Mouse (Mus musculus) stomach, postnatal 0 days (tissue): ENCODE measurements around the gene Scaf4.

Source experiments
- CTCF ChIP-seq: IDR thresholded peaks from 2 replicates; pipeline ENCODE4 v1.5.1; 2016; ENCODE audit warnings: antibody characterized with exemption, low read depth, mild to moderate bottlenecking, moderate library complexity
- EP300 ChIP-seq: optimal IDR thresholded peaks from 2 replicates; pipeline ENCODE3; 2016; ENCODE audit warnings: antibody characterized with exemption

DNA sequence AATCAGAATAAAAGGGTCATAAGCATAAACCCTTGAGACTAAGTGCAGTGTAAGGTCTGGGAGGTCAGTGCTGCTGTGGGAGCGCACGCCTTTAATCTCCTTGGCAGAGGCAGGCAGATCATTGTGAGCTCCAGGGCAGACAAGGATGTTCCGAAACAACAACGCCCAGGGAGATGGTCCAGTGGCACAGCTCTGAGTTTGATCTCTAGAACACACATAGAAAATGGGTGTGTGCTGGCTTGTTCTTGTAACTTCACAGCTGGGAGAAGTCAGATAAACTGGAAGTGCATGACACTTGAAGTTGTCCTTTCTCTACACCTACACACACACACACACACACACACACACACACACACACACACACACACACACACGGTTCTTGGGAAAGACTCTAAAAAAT lies 20.3 kb downstream of the Scaf4 start:
- no peak for TF ChIP-seq CTCF
- TF ChIP-seq EP300 = no peak
